Mouse (Mus musculus) liver, postnatal 0 days (tissue): Measurements from ENCODE around the gene Inpp5e.

ENCODE experiments used
- CTCF ChIP-seq: sonication (generic); IDR thresholded peaks from 2 replicates; pipeline ENCODE4 v1.5.1; 2016; ENCODE audit warnings: antibody characterized with exemption, low read depth
- EP300 ChIP-seq: IDR thresholded peaks from 2 replicates; pipeline ENCODE4 v1.6.1; 2016; ENCODE audit warnings: antibody characterized with exemption, low read depth, mild to moderate bottlenecking

- TF ChIP-seq CTCF (no peak), EP300 (no peak)
These were observed 10.0 kb downstream of the Inpp5e start for GRCm38 (mm10) chr2:26398978-26399377.
